Mouse (Mus musculus) cerebellum, adult 9-11 months (tissue): ENCODE results near the gene Gm49325.

Experiments used
- DNase-seq: peaks from one replicate; pipeline ENCODE4 v3.0.0; 2022

The Gm49325 gene

GRCm38 (mm10) chr10:77589749-77590148, 16.2 kb upstream of the Gm49325 start:
- DNase-seq, result no peak

- peak; percentile 66 for DNase-seq
Observed at GRCm38 (mm10) chr10:77590812-77591211, 15.2 kb upstream of the Gm49325 start.

- DNase-seq, result no peak
Observed at GRCm38 (mm10) chr10:77591546-77591945, 14.5 kb upstream of the Gm49325 start.

GRCm38 (mm10) chr10:77596060-77596459, 9.9 kb upstream of the Gm49325 start:
- no peak for DNase-seq

GRCm38 (mm10) chr10:77603021-77603420, 3.0 kb upstream of the Gm49325 start:
- DNase-seq, result no peak

GRCm38 (mm10) chr10:77604111-77604510, 1.9 kb upstream of the Gm49325 start:
- DNase-seq, result no peak

- DNase-seq, result peak; percentile 70
Observed at GRCm38 (mm10) chr10:77604958-77605357, 1.0 kb upstream of the Gm49325 start.

GRCm38 (mm10) chr10:77605368-77605767, 629 bp upstream of the Gm49325 start:
- no peak for DNase-seq

GRCm38 (mm10) chr10:77606855-77607254, 858 bp downstream of the Gm49325 start:
- DNase-seq, result no peak

- DNase-seq, result no peak
Observed at GRCm38 (mm10) chr10:77607441-77607840, 1.4 kb downstream of the Gm49325 start.

GRCm38 (mm10) chr10:77608589-77608988, 2.6 kb downstream of the Gm49325 start:
- no peak for DNase-seq

- peak; percentile 71 for DNase-seq
Observed at GRCm38 (mm10) chr10:77610221-77610961, 4.4 kb downstream of the Gm49325 start.

- no peak for DNase-seq
Observed at GRCm38 (mm10) chr10:77613409-77613808, 7.4 kb downstream of the Gm49325 start.

GRCm38 (mm10) chr10:77615647-77616046, 9.7 kb downstream of the Gm49325 start:
- DNase-seq, result no peak

GRCm38 (mm10) chr10:77616166-77616565, 10.2 kb downstream of the Gm49325 start:
- DNase-seq, result no peak

GRCm38 (mm10) chr10:77616926-77617325, 10.9 kb downstream of the Gm49325 start:
- no peak for DNase-seq

- DNase-seq, result no peak
Observed at GRCm38 (mm10) chr10:77621546-77621945, 15.5 kb downstream of the Gm49325 start.

- DNase-seq, result peak; percentile 92
Observed at GRCm38 (mm10) chr10:77622055-77622988, 16.3 kb downstream of the Gm49325 start, which contains the start of gene Ube2g2. Gene Ube2g2, plus strand, starts transcription at chr10:77622275.

GRCm38 (mm10) chr10:77623069-77623492, 17.1 kb downstream of the Gm49325 start:
- peak; percentile 75 for DNase-seq

GRCm38 (mm10) chr10:77623639-77624400, 17.8 kb downstream of the Gm49325 start:
- no peak for DNase-seq

- DNase-seq, result no peak
Observed at GRCm38 (mm10) chr10:77624570-77624995, 18.6 kb downstream of the Gm49325 start.

- no peak for DNase-seq
Observed at GRCm38 (mm10) chr10:77626036-77626435, 20.0 kb downstream of the Gm49325 start.

GRCm38 (mm10) chr10:77626591-77626990, 20.6 kb downstream of the Gm49325 start:
- DNase-seq, result no peak
